Mouse (Mus musculus): ENCODE results near the gene Arl4c. TPM values are rescaled to one million over a fixed set of nuclear protein-coding genes. Genes with fewer than 3 reads are reported as not detected.

Gene Arl4c
- polyA plus RNA-seq, 1 experiment, result 71.3 TPM

DNA sequence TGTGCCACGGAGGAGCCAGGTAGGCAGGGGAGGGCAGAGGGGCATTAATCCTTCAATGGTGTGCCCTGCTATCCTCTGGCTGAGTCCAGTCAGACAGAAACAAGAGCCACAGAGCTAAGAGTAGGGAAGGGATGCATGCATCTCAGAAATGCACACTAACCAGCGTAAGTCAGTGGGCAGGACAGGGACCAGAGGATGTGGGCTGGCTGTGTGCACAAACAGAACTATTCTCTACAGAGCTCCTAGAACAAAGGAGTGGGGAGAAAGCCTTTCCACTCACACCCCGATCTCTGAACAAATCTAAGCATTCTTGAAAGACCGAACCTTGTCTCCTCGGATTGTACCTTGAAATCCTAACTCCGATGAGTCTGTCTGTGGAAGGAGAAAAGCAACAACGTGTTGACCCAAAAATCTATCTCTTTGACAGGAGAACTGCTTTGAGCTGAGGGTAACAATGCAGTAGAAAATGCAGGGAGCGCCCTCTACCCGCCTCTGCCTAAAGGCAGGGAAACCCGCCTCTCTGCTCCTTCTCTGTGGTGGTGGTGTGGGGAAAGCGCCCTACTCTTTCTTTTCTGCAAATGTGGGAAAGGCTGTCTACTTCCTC lies 18.7 kb upstream of the Arl4c start:
- peak; percentile 43 for DNase-seq
- Histone ChIP-seq H3K36me3 (ENCODE audit: control insufficient read depth, insufficient read depth, low read length) (no peaks in the 10 kb centered on the region), H3K4me1 (replicated peaks; ENCODE audit: control insufficient read depth, insufficient read depth, low read length) (no peaks in the 10 kb centered on the region; the same call in 1 of the 2 replicates), H3K27ac (ENCODE audit: control insufficient read depth, insufficient read depth, low read length) (no peak overlapping the region), H3K27me3 (ENCODE audit: control insufficient read depth, insufficient read depth, low read length) (no peaks in the 10 kb centered on the region), H3K4me3 (ENCODE audit: control insufficient read depth, insufficient read depth, low read length) (no peak overlapping the region)
- no peak for TF ChIP-seq CTCF (IDR thresholded peaks at IDR 0.05; ENCODE audit: borderline replicate concordance, control insufficient read depth, extremely low read depth, insufficient read depth, low read length, poor library complexity)
- TF ChIP-seq POLR2A (IDR thresholded peaks at IDR 0.05; ENCODE audit: control insufficient read depth, extremely low read depth, insufficient read depth, low read length, poor library complexity), result no peak
- WGBS, result 48% methylated on average over 11 of the region's 11 CpGs

DNA sequence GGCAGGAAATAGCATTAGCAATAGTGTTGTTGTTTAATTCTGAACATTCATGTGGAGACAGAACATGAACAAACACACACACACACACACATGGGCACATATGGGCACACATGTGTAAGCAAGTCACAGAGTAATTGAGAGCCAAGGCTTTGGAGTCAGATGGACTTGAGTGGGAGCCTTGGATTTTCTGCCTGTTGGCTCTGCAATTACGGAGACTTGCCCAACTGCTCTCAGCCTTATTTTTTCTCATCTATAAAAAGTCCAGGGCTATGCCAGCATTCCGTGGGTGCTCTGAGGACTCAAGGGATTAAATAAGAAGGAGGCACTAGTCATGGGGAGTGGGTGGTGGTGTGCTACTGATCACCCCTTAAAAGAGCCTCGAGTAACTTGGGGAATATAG lies 16.5 kb upstream of the Arl4c start:
- no peak for TF ChIP-seq POLR2A (IDR thresholded peaks at IDR 0.05; ENCODE audit: control insufficient read depth, extremely low read depth, insufficient read depth, low read length, poor library complexity)
- Histone ChIP-seq H3K4me1 (replicated peaks; ENCODE audit: control insufficient read depth, insufficient read depth, low read length) (no peaks in the 10 kb centered on the region; the same call in 1 of the 2 replicates), H3K27me3 (ENCODE audit: control insufficient read depth, insufficient read depth, low read length) (no peaks in the 10 kb centered on the region), H3K4me3 (ENCODE audit: control insufficient read depth, insufficient read depth, low read length) (no peak overlapping the region), H3K27ac (ENCODE audit: control insufficient read depth, insufficient read depth, low read length) (no peak overlapping the region), H3K36me3 (ENCODE audit: control insufficient read depth, insufficient read depth, low read length) (no peaks in the 10 kb centered on the region)
- WGBS, result 85% methylated on average over 3 of the region's 3 CpGs
- no peak for DNase-seq

GRCm38 (mm10) chr1:88717736-88718135 lies 15.7 kb upstream of the Arl4c start:
- H3K4me3 ChIP-seq (ENCODE audit: control insufficient read depth, insufficient read depth, low read length), result no peak overlapping the region
- H3K36me3 ChIP-seq (ENCODE audit: control insufficient read depth, insufficient read depth, low read length), result no peaks in the 10 kb centered on the region
- no peaks in the 10 kb centered on the region for H3K27me3 ChIP-seq (ENCODE audit: control insufficient read depth, insufficient read depth, low read length)
- no peaks in the 10 kb centered on the region; the same call in 1 of the 2 replicates for H3K4me1 ChIP-seq (replicated peaks; ENCODE audit: control insufficient read depth, insufficient read depth, low read length)
- H3K27ac ChIP-seq (ENCODE audit: control insufficient read depth, insufficient read depth, low read length), result no peak overlapping the region; the same call in 1 of the 2 replicates
- TF ChIP-seq POLR2A (IDR thresholded peaks at IDR 0.05; ENCODE audit: control insufficient read depth, extremely low read depth, insufficient read depth, low read length, poor library complexity) (no peak), CTCF (IDR thresholded peaks at IDR 0.05; ENCODE audit: borderline replicate concordance, control insufficient read depth, extremely low read depth, insufficient read depth, low read length, poor library complexity) (no peak)
- no peak for DNase-seq
- WGBS, result 87% methylated on average over 13 of the region's 13 CpGs

DNA sequence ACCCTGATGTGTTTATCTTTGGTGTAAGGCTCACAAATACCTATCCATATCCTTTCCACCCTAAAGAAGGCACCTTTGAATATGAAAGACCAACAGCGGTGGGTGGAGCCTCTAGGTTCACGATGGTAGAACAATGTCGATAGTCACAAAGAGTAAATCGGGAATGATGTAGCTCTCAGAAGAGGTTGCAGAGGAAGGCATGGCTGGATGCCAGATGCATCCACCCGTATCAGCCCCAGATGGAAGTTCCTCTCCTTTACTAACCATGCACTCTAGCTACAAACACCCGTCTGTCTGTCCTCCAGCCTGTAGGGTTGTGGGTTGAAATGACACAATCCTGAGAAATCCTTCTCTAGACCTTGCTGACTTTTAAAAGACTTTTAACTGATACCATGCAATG lies 10.0 kb upstream of the Arl4c start:
- no peak overlapping the region for H3K4me3 ChIP-seq (ENCODE audit: control insufficient read depth, insufficient read depth, low read length)
- TF ChIP-seq POLR2A (IDR thresholded peaks at IDR 0.05; ENCODE audit: control insufficient read depth, extremely low read depth, insufficient read depth, low read length, poor library complexity) (no peak), CTCF (IDR thresholded peaks at IDR 0.05; ENCODE audit: borderline replicate concordance, control insufficient read depth, extremely low read depth, insufficient read depth, low read length, poor library complexity) (no peak)
- peaks cover 17% of the 10 kb centered on the region for H3K4me1 ChIP-seq (replicated peaks; ENCODE audit: control insufficient read depth, insufficient read depth, low read length)
- no peak for DNase-seq
- no peak overlapping the region for H3K27ac ChIP-seq (ENCODE audit: control insufficient read depth, insufficient read depth, low read length)
- H3K36me3 ChIP-seq (ENCODE audit: control insufficient read depth, insufficient read depth, low read length), result no peaks in the 10 kb centered on the region
- no peaks in the 10 kb centered on the region for H3K27me3 ChIP-seq (ENCODE audit: control insufficient read depth, insufficient read depth, low read length)
- 93% methylated on average over 6 of the region's 6 CpGs for WGBS

DNA sequence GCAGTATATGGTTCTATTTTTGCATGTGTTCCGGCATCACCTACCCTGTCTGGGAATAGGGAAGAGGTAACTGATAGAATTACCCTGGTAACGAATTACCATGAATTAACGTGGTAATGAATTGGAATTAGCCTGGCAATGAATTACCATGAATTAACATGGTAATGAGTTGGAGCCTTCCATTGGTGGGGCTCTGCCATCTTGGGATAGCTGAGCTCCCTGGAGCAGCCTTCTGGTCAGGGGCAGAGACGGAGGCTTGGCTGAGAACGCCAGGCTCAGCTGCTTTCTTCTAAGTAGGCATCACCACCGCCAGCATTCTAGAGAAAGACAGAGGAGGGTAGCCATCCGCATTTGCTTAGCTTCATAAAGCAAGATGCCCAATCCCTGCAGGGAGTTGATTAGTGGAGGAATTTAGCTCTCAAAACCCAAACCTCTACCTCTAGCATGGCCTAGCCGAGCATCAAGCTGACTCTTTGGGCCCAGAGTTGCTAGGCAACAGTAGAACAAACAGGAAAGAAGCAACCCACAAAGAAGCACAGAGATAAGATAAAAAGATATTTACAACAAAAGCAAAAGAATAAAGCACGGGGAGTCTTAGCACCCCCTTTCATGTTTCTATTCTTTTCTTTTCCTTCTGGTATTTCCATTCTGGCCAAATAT lies 6.8 kb upstream of the Arl4c start:
- Histone ChIP-seq H3K27me3 (ENCODE audit: control insufficient read depth, insufficient read depth, low read length) (no peaks in the 10 kb centered on the region), H3K27ac (ENCODE audit: control insufficient read depth, insufficient read depth, low read length) (no peak overlapping the region; the same call in 1 of the 2 replicates), H3K4me1 (replicated peaks; ENCODE audit: control insufficient read depth, insufficient read depth, low read length) (peaks cover 19% of the 10 kb centered on the region), H3K36me3 (ENCODE audit: control insufficient read depth, insufficient read depth, low read length) (no peaks in the 10 kb centered on the region), H3K4me3 (ENCODE audit: control insufficient read depth, insufficient read depth, low read length) (no peak overlapping the region)
- WGBS, result 61% methylated on average over 9 of the region's 9 CpGs
- DNase-seq, result peak; percentile 56
- TF ChIP-seq CTCF (IDR thresholded peaks at IDR 0.05; ENCODE audit: borderline replicate concordance, control insufficient read depth, extremely low read depth, insufficient read depth, low read length, poor library complexity) (no peak), POLR2A (IDR thresholded peaks at IDR 0.05; ENCODE audit: control insufficient read depth, extremely low read depth, insufficient read depth, low read length, poor library complexity) (no peak)

DNA sequence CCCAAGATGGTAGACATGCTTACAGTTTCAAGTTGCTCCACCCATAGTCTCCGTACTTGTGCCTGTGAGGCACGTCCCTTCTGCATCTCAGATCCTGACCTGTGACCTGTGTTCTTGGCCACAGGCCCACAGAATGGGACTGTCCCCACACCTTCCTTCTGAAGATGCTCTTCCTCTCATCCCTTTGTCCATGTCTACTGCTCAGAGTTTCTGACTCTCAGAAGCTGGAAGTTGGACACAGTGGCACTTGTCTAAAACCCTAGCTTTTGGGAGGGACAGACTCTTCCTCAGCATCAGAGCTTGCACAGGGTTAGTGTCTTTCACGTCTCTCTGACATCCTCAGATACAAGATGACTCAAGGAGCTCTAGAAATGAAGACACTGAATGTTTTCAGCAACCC lies 6.2 kb upstream of the Arl4c start:
- WGBS, result 80% methylated on average over 3 of the region's 3 CpGs
- TF ChIP-seq CTCF (IDR thresholded peaks at IDR 0.05; ENCODE audit: borderline replicate concordance, control insufficient read depth, extremely low read depth, insufficient read depth, low read length, poor library complexity) (no peak), POLR2A (IDR thresholded peaks at IDR 0.05; ENCODE audit: control insufficient read depth, extremely low read depth, insufficient read depth, low read length, poor library complexity) (no peak)
- no peak overlapping the region for H3K27ac ChIP-seq (ENCODE audit: control insufficient read depth, insufficient read depth, low read length)
- no peak for DNase-seq
- peaks cover 19% of the 10 kb centered on the region for H3K4me1 ChIP-seq (replicated peaks; ENCODE audit: control insufficient read depth, insufficient read depth, low read length)
- H3K36me3 ChIP-seq (ENCODE audit: control insufficient read depth, insufficient read depth, low read length), result no peaks in the 10 kb centered on the region
- no peaks in the 10 kb centered on the region for H3K27me3 ChIP-seq (ENCODE audit: control insufficient read depth, insufficient read depth, low read length)
- H3K4me3 ChIP-seq (ENCODE audit: control insufficient read depth, insufficient read depth, low read length), result no peak overlapping the region

Data from thymus, adult 2 months (tissue).